Mouse (Mus musculus): ENCODE data around the gene Gp1ba. TPM values are rescaled to one million over a fixed set of nuclear protein-coding genes. Genes with fewer than 3 reads are reported as not detected.

Gene Gp1ba
- polyA plus RNA-seq, 1 experiment: 0.19 TPM

DNA sequence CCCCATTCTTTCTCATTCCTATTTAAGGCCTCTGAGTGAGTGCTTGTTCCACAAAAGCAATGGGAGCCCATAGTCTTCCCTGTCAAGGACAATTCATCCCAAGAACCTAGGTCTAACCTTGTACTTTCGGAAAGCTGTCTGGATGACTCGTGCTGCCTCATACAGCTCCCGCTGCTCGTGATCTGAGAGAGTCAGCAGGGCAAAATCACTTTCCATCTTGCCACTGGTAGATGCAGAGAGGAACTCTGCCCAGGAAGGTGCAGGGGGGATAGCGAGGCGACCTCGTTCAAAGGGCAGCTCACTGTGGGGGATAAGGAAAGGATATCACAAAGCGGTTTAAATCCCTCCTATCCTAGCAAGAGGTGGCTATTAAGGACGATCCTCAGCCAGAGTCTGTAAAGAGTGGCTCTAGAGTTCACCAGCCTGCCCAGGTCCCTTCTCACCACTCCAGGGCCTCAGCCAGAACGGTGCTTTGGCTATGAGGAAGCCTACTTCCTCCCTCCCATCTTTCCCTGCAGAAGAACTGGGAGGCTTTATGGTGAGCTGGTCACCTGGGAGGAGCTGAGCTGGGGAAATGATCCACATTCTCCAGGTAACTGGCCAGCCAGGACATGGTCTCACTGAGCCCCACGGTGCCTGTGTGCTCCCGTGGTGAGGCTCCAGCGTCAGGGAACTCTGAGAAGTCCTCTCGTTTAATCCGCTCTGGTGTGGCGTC is 32.6 kb downstream of the Gp1ba start:
- no peaks in the 10 kb centered on the region for H3K36me3 ChIP-seq (ENCODE audit: control insufficient read depth, insufficient read depth, low read length)
- TF ChIP-seq CTCF (IDR thresholded peaks at IDR 0.05; ENCODE audit: control insufficient read depth, insufficient read depth, insufficient replicate concordance, low read depth, low read length) (no peak), POLR2A (IDR thresholded peaks at IDR 0.05; ENCODE audit: control insufficient read depth, low read depth, low read length) (no peak)

DNA sequence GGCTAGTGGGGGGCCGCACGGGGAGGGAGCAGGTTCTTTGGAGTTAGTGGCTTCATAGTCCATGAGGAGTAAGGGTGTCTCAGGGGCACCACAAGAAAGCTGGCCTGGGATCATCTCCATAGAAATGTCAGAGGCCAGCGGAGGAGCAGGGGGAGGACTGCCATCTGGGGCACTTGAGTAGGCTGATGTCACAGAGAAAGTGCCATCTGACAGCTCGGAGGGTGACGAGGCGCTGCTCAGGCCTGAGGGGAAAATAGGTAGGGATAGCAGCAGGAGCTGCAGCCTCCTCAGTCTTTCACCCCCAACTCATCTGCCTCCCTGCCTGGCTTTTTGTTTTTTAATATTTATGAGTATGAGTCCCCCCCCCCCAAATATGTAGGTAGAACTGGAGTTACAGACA is 35.1 kb downstream of the Gp1ba start:
- no peak overlapping the region for H3K4me3 ChIP-seq (ENCODE audit: control insufficient read depth, low read depth, low read length)
- H3K27ac ChIP-seq (ENCODE audit: control insufficient read depth, insufficient read depth, low read depth, low read length): no peak overlapping the region
- peaks cover 17% of the 10 kb centered on the region for H3K4me1 ChIP-seq (ENCODE audit: control insufficient read depth, insufficient read depth, low read length)
- no peaks in the 10 kb centered on the region for H3K27me3 ChIP-seq (ENCODE audit: control insufficient read depth, insufficient read depth, low read length)
- TF ChIP-seq CTCF (IDR thresholded peaks at IDR 0.05; ENCODE audit: control insufficient read depth, insufficient read depth, insufficient replicate concordance, low read depth, low read length) (no peak), POLR2A (IDR thresholded peaks at IDR 0.05; ENCODE audit: control insufficient read depth, low read depth, low read length) (no peak)
- H3K36me3 ChIP-seq (ENCODE audit: control insufficient read depth, insufficient read depth, low read length): no peaks in the 10 kb centered on the region

More for the DNA sequence above, 32.6 kb downstream of the Gp1ba start:
- Histone ChIP-seq H3K4me3 (ENCODE audit: control insufficient read depth, low read depth, low read length) (no peak overlapping the region), H3K4me1 (ENCODE audit: control insufficient read depth, insufficient read depth, low read length) (peaks cover 21% of the 10 kb centered on the region), H3K27me3 (ENCODE audit: control insufficient read depth, insufficient read depth, low read length) (no peaks in the 10 kb centered on the region), H3K27ac (ENCODE audit: control insufficient read depth, insufficient read depth, low read depth, low read length) (no peak overlapping the region)

DNA sequence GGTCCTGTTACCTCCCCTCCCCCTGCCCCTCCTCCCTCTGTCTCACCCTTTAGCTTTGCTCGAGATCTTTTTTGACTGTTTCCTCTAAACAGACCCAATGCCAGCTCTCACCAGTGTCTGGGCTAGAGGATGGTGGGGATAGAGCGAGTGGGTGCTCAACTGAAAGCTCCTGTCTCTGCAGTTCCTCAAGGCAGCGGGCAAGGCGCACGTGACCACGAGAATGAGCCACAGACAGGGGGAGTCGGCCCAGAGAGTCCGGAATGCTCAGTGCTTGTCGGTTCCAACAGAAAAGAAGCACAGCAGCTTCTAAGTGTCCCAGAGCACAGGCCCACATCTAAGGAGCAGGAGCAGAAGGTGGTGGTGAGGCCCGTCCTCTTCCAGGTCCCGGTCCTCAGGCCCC is 35.6 kb downstream of the Gp1ba start:
- H3K27ac ChIP-seq (ENCODE audit: control insufficient read depth, insufficient read depth, low read depth, low read length): no peak overlapping the region
- no peaks in the 10 kb centered on the region for H3K36me3 ChIP-seq (ENCODE audit: control insufficient read depth, insufficient read depth, low read length)

DNA sequence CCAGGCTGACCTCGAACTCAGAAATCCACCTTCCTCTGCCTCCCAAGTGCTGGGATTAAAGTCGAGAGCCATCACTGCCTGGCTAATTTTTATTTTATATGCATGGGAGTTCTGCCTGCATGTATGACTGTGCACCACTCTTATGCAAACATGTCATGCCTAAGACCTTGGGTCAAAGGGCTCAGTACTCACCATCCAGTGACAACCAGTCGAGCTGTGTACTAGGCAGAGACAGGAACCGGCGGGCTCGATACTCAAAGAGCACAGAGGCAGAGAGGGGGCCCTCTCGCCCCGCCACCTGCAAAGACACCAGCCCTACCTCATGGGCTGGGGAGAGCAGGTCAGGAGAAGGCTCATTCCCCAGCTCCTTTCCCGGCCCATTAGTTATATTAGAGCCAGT is 39.2 kb downstream of the Gp1ba start:
- H3K27me3 ChIP-seq (ENCODE audit: control insufficient read depth, insufficient read depth, low read length): no peaks in the 10 kb centered on the region
- H3K36me3 ChIP-seq (ENCODE audit: control insufficient read depth, insufficient read depth, low read length): no peaks in the 10 kb centered on the region; the same call in none of the 2 replicates
- peaks cover 5% of the 10 kb centered on the region for H3K4me1 ChIP-seq (ENCODE audit: control insufficient read depth, insufficient read depth, low read length)
- TF ChIP-seq CTCF (IDR thresholded peaks at IDR 0.05; ENCODE audit: control insufficient read depth, insufficient read depth, insufficient replicate concordance, low read depth, low read length) (no peak), POLR2A (IDR thresholded peaks at IDR 0.05; ENCODE audit: control insufficient read depth, low read depth, low read length) (no peak)
- H3K4me3 ChIP-seq (ENCODE audit: control insufficient read depth, low read depth, low read length): no peak overlapping the region
- H3K27ac ChIP-seq (ENCODE audit: control insufficient read depth, insufficient read depth, low read depth, low read length): no peak overlapping the region

More for the DNA sequence above, 35.6 kb downstream of the Gp1ba start:
- H3K4me3 ChIP-seq (ENCODE audit: control insufficient read depth, low read depth, low read length): no peak overlapping the region
- H3K27me3 ChIP-seq (ENCODE audit: control insufficient read depth, insufficient read depth, low read length): no peaks in the 10 kb centered on the region
- TF ChIP-seq CTCF (IDR thresholded peaks at IDR 0.05; ENCODE audit: control insufficient read depth, insufficient read depth, insufficient replicate concordance, low read depth, low read length): no peak
- no peak for TF ChIP-seq POLR2A (IDR thresholded peaks at IDR 0.05; ENCODE audit: control insufficient read depth, low read depth, low read length)
- peaks cover 17% of the 10 kb centered on the region for H3K4me1 ChIP-seq (ENCODE audit: control insufficient read depth, insufficient read depth, low read length)

DNA sequence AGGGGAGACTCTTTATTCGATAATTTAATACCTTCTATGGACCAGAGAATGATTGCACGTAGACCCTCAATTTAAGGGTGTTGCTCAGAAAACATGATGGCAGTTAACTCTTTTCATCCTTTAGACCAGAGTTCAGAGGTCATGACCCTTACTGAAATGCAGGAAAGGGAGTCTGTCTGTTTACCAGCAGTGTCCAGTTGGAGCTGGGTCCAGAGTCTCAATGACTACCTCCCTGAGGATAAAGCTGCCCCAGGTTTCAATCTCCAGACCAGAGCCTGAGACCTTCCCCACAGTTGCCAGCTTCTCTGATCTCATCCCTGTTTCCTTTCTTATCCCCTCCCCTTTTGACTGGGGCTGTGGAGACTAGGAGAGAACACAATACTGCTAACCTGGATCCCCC is 39.7 kb downstream of the Gp1ba start:
- Histone ChIP-seq H3K36me3 (ENCODE audit: control insufficient read depth, insufficient read depth, low read length) (no peaks in the 10 kb centered on the region; the same call in none of the 2 replicates), H3K27ac (ENCODE audit: control insufficient read depth, insufficient read depth, low read depth, low read length) (no peak overlapping the region)

DNA sequence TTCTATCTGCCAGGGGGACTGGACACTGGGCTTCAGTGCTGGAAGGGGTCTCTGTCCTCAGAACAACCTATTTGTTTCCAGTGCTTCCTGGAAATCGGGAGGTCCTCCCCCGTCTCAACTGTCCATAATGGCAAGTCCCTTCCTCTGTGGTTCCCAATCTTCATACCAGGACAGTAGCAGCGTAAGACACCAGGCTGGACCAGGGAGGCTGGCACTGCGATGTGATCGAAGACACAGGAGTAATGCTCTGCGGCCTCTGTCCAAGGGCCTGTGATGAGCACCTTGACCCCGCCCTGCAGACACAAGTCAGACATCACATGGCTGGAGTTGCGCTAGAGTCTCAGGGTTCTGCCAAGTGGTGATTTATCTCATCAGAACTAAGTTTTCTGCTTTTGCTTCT is 40.4 kb downstream of the Gp1ba start:
- Histone ChIP-seq H3K27me3 (ENCODE audit: control insufficient read depth, insufficient read depth, low read length) (no peaks in the 10 kb centered on the region), H3K4me1 (ENCODE audit: control insufficient read depth, insufficient read depth, low read length) (peaks cover 3% of the 10 kb centered on the region), H3K4me3 (ENCODE audit: control insufficient read depth, low read depth, low read length) (no peak overlapping the region), H3K27ac (ENCODE audit: control insufficient read depth, insufficient read depth, low read depth, low read length) (no peak overlapping the region), H3K36me3 (ENCODE audit: control insufficient read depth, insufficient read depth, low read length) (no peaks in the 10 kb centered on the region; the same call in none of the 2 replicates)
- TF ChIP-seq POLR2A (IDR thresholded peaks at IDR 0.05; ENCODE audit: control insufficient read depth, low read depth, low read length): no peak
- TF ChIP-seq CTCF (IDR thresholded peaks at IDR 0.05; ENCODE audit: control insufficient read depth, insufficient read depth, insufficient replicate concordance, low read depth, low read length): no peak

More for the DNA sequence above, 39.7 kb downstream of the Gp1ba start:
- Histone ChIP-seq H3K27me3 (ENCODE audit: control insufficient read depth, insufficient read depth, low read length) (no peaks in the 10 kb centered on the region), H3K4me1 (ENCODE audit: control insufficient read depth, insufficient read depth, low read length) (peaks cover 5% of the 10 kb centered on the region), H3K4me3 (ENCODE audit: control insufficient read depth, low read depth, low read length) (no peak overlapping the region)
- TF ChIP-seq POLR2A (IDR thresholded peaks at IDR 0.05; ENCODE audit: control insufficient read depth, low read depth, low read length) (no peak), CTCF (IDR thresholded peaks at IDR 0.05; ENCODE audit: control insufficient read depth, insufficient read depth, insufficient replicate concordance, low read depth, low read length) (no peak)

DNA sequence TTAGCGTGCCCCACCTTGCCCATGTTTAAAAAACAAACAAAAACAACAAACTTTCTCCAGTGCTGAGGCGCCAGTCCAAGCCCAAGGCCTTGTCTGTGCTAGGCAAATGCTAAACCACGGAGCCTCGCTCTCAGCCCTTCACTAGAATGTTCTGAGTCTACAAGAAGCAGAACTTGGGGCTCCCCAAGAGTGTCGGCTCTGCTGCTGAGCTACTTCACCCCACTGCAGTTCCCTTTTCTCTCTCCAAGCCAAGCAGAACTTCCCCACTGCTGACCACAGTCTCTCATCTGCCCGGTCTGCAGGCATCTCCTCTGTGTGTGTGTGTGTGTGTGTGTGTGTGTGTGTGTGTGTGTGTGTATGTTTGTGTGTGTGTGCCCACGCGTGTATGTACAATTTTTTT is 41.0 kb downstream of the Gp1ba start:
- Histone ChIP-seq H3K4me1 (ENCODE audit: control insufficient read depth, insufficient read depth, low read length) (no peaks in the 10 kb centered on the region; the same call in 1 of the 2 replicates), H3K27ac (ENCODE audit: control insufficient read depth, insufficient read depth, low read depth, low read length) (no peak overlapping the region), H3K27me3 (ENCODE audit: control insufficient read depth, insufficient read depth, low read length) (no peaks in the 10 kb centered on the region), H3K4me3 (ENCODE audit: control insufficient read depth, low read depth, low read length) (no peak overlapping the region), H3K36me3 (ENCODE audit: control insufficient read depth, insufficient read depth, low read length) (no peaks in the 10 kb centered on the region; the same call in none of the 2 replicates)
- TF ChIP-seq POLR2A (IDR thresholded peaks at IDR 0.05; ENCODE audit: control insufficient read depth, low read depth, low read length): no peak
- TF ChIP-seq CTCF (IDR thresholded peaks at IDR 0.05; ENCODE audit: control insufficient read depth, insufficient read depth, insufficient replicate concordance, low read depth, low read length): no peak

All from testis, adult 2 months (tissue).